Mouse (Mus musculus): ENCODE results near the gene Astn2.

DNA sequence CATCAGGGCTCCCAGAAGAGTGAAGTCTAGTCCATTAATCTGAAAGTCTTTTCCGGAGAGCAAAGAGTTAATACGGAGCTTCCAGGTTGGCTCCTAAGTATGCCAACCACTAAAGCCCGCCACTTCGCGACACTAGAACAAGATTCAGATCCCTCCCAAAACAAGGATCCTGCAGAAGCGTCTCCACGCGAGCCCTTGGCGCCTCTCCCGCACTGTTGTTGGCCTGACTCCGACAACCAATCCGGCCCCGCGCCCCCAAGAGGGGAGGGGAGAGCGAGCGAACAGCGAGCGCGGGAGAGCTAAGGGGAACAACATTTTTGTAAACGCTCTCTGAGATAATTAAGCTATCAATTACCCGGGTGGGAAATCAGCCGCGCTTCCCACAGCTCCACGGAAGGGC, 1.8 kb downstream of the Astn2 start:
- TF ChIP-seq CTCF (conservative IDR thresholded peaks at IDR 0.05; ENCODE audit: low read length), result no peak
- no peak for TF ChIP-seq POU5F1 (IDR thresholded peaks at IDR 0.05; ENCODE audit: borderline replicate concordance, low read length)

All from E14TG2a.4 (cell line).